Mouse (Mus musculus) embryonic facial prominence, embryonic 15.5 days (tissue): Measurements from ENCODE around the gene Pagr1a. TPM values are rescaled to one million over a fixed set of nuclear protein-coding genes. Genes with fewer than 3 reads are reported as not detected.

Source experiments
- ATAC-seq: fragments of 200-750 bp; cut with Nextera tagmentation; 2 replicates; pipeline ENCODE4 v1.8.0; 2017; ENCODE audit warnings: low read depth, moderate TSS enrichment; ENCODE audit not compliant: insufficient number of reproducible peaks, low FRiP score, low TSS enrichment
- H3K27ac ChIP-seq: fragments of 300-500 bp; sonication (generic); replicated peaks from 2 replicates; pipeline ENCODE4 v1.5.1; 2015; ENCODE audit warnings: mild to moderate bottlenecking, inconsistent platforms
- H3K27me3 ChIP-seq: fragments of 300-500 bp; sonication (generic); 2 replicates; pipeline ENCODE4 v1.6.1; 2015; ENCODE audit warnings: inconsistent platforms
- H3K36me3 ChIP-seq: fragments of 300-500 bp; sonication (generic); 2 replicates; pipeline ENCODE4 v1.6.1; 2015; ENCODE audit warnings: mild to moderate bottlenecking, inconsistent platforms
- H3K4me1 ChIP-seq: fragments of 300-500 bp; sonication (generic); 2 replicates; pipeline ENCODE4 v1.6.1; 2015; ENCODE audit warnings: inconsistent platforms
- H3K4me2 ChIP-seq: fragments of 300-500 bp; sonication (generic); replicated peaks from 2 replicates; pipeline ENCODE4 v1.6.1; 2015; ENCODE audit warnings: mild to moderate bottlenecking, inconsistent platforms
- H3K4me3 ChIP-seq: fragments of 300-500 bp; sonication (generic); replicated peaks from 2 replicates; pipeline ENCODE4 v1.5.1; 2015; ENCODE audit warnings: mild to moderate bottlenecking, inconsistent platforms
- H3K9ac ChIP-seq: fragments of 300-500 bp; sonication (generic); 2 replicates; pipeline ENCODE4 v1.6.1; 2015; ENCODE audit warnings: inconsistent platforms
- H3K9me3 ChIP-seq: fragments of 300-500 bp; sonication (generic); replicated peaks from 2 replicates; pipeline ENCODE4 v1.6.1; 2016; ENCODE audit warnings: inconsistent platforms
- whole genome bisulfite sequencing: fragments of 180-500 bp; shearing (Covaris S2); methylation state at CpG from one replicate; pipeline ENCODE4 v1.1.7; 2015; 5-methylcytosine and 5-hydroxymethylcytosine counted together
- polyA plus RNA-seq: library from polyadenylated mRNA; unstranded; fragments of >200 nt; fragmentation: Nextera tagmentation; extraction: Ambion mirVana; gene quantifications from 2 replicates; pipeline ENCODE4 v1.2.1, GENCODE M21; 2015

The Pagr1a gene
- polyA plus RNA-seq, 1 experiment from 2014 or later: 73.0 TPM

DNA sequence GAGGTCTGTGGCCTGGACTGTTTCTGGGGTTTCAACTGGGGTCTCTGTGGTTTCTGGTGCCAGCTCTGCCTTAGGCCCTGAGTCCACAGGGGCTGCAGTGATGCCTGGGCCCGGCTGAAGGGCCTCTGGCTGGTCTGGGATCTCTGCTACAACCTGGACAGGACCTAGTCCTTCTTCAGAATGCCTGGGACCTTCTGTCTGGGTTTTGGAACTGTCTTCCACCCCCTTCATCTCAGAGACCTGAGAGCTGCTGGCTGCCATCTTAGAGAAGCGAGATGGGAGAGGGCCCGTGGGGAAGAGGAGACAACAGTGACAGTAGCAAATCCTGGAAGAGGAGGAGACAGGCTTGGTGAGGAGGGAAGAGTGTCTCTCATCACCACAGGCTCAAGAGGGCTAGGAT lies 2.9 kb upstream of the Pagr1a start:
- peak overlapping the region; percentile 66 for H3K4me3 ChIP-seq
- peak overlapping the region; percentile 57 for H3K9ac ChIP-seq
- 27% methylated on average over 3 of the region's 3 CpGs for WGBS
- H3K4me2 ChIP-seq: peak overlapping the region; percentile 89
- peaks cover 91% of the 10 kb centered on the region for H3K4me1 ChIP-seq
- peaks cover 32% of the 10 kb centered on the region for H3K36me3 ChIP-seq
- H3K27me3 ChIP-seq: no peaks in the 10 kb centered on the region
- peak overlapping the region; percentile 95 for H3K27ac ChIP-seq
- no peaks in the 10 kb centered on the region for H3K9me3 ChIP-seq
- ATAC-seq: no peak

DNA sequence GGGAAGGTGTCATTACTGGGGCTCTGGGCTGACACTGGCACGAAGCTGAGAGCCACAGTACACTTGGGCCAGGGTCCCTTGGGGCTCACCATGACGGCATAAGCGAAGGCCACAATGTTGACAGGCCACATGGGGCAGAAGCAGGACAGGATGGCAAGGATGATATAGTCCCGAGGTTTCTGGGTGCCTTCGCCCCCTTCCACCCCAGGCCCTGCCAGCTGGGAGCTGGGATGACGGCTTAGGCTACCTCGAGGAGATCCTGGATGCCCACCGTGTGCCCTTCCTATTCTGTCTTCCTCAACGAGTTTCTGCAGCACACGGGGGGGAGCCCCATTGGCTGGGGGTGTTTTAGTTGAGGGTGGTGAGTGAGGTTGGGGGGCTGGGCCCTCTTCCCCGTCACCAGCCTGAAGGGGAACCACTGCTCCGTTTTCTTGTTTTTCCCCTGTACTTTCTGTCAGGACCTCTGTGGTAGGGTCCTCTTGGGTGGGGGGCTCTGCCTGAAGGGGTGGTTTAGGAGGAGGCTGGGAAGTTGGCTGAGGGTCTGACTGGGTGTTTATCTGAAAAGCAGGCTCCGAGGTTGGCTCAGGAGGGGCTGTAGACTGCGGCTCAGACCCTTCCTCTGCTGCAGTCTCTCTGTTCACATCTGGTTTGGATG lies 2.3 kb upstream of the Pagr1a start:
- H3K4me1 ChIP-seq: peaks cover 91% of the 10 kb centered on the region
- ATAC-seq: no peak

GRCm38 (mm10) chr7:127018416-127019305 lies 1.5 kb upstream of the Pagr1a start:
- 70% methylated on average over 15 of the region's 15 CpGs for WGBS
- peaks cover 88% of the 10 kb centered on the region for H3K4me1 ChIP-seq
- H3K27me3 ChIP-seq: no peaks in the 10 kb centered on the region
- H3K36me3 ChIP-seq: peaks cover 42% of the 10 kb centered on the region
- peak overlapping the region; percentile 89 for H3K4me2 ChIP-seq
- H3K4me3 ChIP-seq: peak overlapping the region; percentile 66
- peak overlapping the region; percentile 95 for H3K27ac ChIP-seq
- peak overlapping the region; percentile 57; the same call in 1 of the 2 replicates for H3K9ac ChIP-seq
- no peaks in the 10 kb centered on the region for H3K9me3 ChIP-seq
- no peak for ATAC-seq

More for the DNA sequence above, 2.3 kb upstream of the Pagr1a start:
- Histone ChIP-seq H3K4me3 (peak overlapping the region; percentile 66), H3K36me3 (peaks cover 38% of the 10 kb centered on the region), H3K9ac (peak overlapping the region; percentile 57), H3K9me3 (no peaks in the 10 kb centered on the region), H3K4me2 (peak overlapping the region; percentile 89), H3K27ac (peak overlapping the region; percentile 95), H3K27me3 (no peaks in the 10 kb centered on the region)
- 48% methylated on average over 14 of the region's 14 CpGs for WGBS

DNA sequence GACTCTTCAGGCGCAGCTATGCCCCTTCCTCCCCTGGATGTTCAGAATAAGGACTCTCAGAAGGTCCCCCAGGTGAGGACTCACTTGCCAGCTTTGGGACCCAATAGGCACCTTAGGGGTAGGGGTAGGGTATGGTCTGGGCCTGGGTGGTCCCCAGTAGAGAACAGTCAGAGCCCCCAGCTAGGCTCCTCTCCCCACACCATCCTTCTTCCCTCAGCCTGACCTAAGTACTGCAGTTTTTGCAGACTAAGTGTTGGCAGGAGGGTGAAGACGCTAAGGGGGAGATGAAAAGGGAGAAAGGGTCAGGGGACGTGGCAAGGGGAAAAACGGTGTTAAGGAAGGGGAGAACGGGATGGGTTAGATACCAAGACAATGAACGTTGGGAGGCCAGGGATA lies 796 bp upstream of the Pagr1a start:
- Histone ChIP-seq H3K9ac (peak overlapping the region; percentile 15; the same call in 1 of the 2 replicates), H3K9me3 (no peaks in the 10 kb centered on the region), H3K36me3 (peaks cover 42% of the 10 kb centered on the region), H3K27me3 (no peaks in the 10 kb centered on the region), H3K27ac (peak overlapping the region; percentile 95), H3K4me3 (peak overlapping the region; percentile 66), H3K4me1 (peaks cover 81% of the 10 kb centered on the region), H3K4me2 (peak overlapping the region; percentile 89)
- ATAC-seq: no peak
- WGBS: 48% methylated on average over 6 of the region's 6 CpGs

DNA sequence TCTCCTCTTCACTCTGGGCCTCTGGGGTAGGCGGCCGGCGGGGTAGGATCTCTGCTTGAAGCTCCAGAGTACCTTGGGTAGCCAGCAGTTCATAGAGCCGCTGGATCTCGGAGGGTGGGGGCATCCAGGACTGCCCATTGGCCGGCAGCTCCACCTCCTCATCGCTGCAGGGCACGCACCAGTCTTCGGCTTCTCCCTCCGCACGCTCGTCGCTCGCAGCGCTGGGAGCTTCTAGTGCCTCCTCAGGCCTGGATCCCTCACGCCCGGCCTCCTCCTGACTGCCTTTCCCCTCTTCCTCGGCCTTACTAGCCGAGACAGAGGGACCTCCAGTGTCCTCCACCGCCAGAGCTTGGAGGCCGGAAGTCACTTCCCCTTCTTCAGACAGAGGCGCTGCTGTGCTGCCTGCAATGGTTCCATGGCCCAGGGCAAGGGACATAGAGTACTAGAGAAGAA lies 640 bp downstream of the Pagr1a start:
- H3K27ac ChIP-seq: peak overlapping the region; percentile 95
- ATAC-seq: no peak; the same call in 1 of the 2 replicates
- peaks cover 36% of the 10 kb centered on the region for H3K36me3 ChIP-seq
- under 1% methylated on average over 22 of the region's 22 CpGs for WGBS
- no peaks in the 10 kb centered on the region for H3K27me3 ChIP-seq
- peaks cover 67% of the 10 kb centered on the region for H3K4me1 ChIP-seq
- peak overlapping the region; percentile 67 for H3K9ac ChIP-seq
- H3K4me2 ChIP-seq: peak overlapping the region; percentile 89
- H3K4me3 ChIP-seq: peak overlapping the region; percentile 66
- H3K9me3 ChIP-seq: no peaks in the 10 kb centered on the region

- no peaks in the 10 kb centered on the region for H3K9me3 ChIP-seq
- H3K4me2 ChIP-seq: peak within 1 kb of the TSS; percentile 89
- H3K4me1 ChIP-seq: peaks cover 64% of the 10 kb centered on the region
- H3K36me3 ChIP-seq: peaks cover 37% of the 10 kb centered on the region
- peak within 1 kb of the TSS; percentile 95 for H3K27ac ChIP-seq
- H3K4me3 ChIP-seq: peak within 1 kb of the TSS; percentile 66
- ATAC-seq: no peak
- no peaks in the 10 kb centered on the region for H3K27me3 ChIP-seq
- H3K9ac ChIP-seq: peak within 1 kb of the TSS; percentile 67
Measured at GRCm38 (mm10) chr7:127016481-127016485, 869 bp downstream of the Pagr1a start, which contains the start of gene Pagr1b. Gene Pagr1b (minus strand): TSS chr7:127016484.

- peaks cover 62% of the 10 kb centered on the region for H3K4me1 ChIP-seq
- WGBS: 3% methylated on average over 10 of the region's 10 CpGs
Measured at GRCm38 (mm10) chr7:127016081-127016480, 1.1 kb downstream of the Pagr1a start.

DNA sequence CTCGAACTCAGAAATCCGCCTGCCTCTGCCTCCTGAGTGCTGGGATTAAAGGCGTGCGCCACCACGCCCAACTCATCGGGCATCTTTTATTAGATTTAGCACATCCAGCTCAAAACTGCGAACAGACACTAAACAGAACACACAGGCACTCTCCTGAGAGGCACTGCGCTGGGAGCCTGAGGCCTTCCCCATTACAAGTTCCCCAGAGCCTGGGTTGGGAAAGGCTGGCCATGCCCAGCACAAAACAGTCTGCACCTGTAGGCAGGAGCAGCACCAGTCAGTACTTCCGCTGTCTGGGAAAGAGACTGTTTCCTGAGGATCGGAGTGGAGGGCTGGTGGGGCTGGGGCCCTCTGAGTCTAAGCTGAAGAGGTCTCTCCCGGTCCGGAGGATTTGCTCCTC lies 2.2 kb downstream of the Pagr1a start:
- Histone ChIP-seq H3K27ac (no peak overlapping the region), H3K4me3 (no peak overlapping the region), H3K9ac (no peak overlapping the region), H3K4me2 (no peak overlapping the region), H3K36me3 (peaks cover 40% of the 10 kb centered on the region), H3K4me1 (peaks cover 53% of the 10 kb centered on the region), H3K27me3 (no peaks in the 10 kb centered on the region), H3K9me3 (no peaks in the 10 kb centered on the region)
- ATAC-seq: no peak
- WGBS: 88% methylated on average over 12 of the region's 12 CpGs

More at GRCm38 (mm10) chr7:127016081-127016480, 1.1 kb downstream of the Pagr1a start:
- peak overlapping the region; percentile 66 for H3K4me3 ChIP-seq
- no peak for ATAC-seq
- H3K4me2 ChIP-seq: peak overlapping the region; percentile 89
- H3K9me3 ChIP-seq: no peaks in the 10 kb centered on the region
- peak overlapping the region; percentile 67 for H3K9ac ChIP-seq
- peak overlapping the region; percentile 95 for H3K27ac ChIP-seq
- peaks cover 39% of the 10 kb centered on the region for H3K36me3 ChIP-seq
- H3K27me3 ChIP-seq: no peaks in the 10 kb centered on the region

DNA sequence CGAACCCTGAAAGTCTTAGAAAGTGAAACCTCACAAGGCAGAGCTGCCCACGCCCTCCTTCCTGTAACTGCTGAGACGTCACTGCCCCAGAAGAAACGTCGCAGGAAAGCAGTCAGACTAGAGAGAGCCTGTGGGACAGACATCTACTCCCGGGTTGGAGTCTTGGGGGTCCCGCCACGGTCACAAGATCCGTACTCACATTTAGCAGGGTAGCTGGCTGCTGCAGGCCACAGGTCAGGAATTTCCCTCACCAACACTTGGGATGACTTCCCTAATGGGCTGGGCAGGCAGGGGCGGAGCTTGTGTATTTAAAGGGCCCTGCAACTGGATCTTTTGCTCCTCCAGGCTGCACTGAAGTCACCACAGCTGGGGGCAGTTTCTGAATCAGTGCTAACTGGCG lies 2.8 kb downstream of the Pagr1a start, which contains the start of gene Mvp:
Gene Mvp, minus strand, starts transcription at position 302 of the 400 bp plus-strand sequence.
- ATAC-seq: no peak
- Histone ChIP-seq H3K27ac (0 out of 2 replicates have a peak within 1 kb of the TSS, but pooled peaks have one; percentile 51), H3K36me3 (peaks cover 40% of the 10 kb centered on the region), H3K4me2 (peak within 1 kb of the TSS; percentile 39), H3K9me3 (no peaks in the 10 kb centered on the region), H3K4me3 (peak within 1 kb of the TSS; percentile 34), H3K27me3 (no peaks in the 10 kb centered on the region), H3K4me1 (peaks cover 47% of the 10 kb centered on the region), H3K9ac (peak within 1 kb of the TSS; percentile 31)
- 36% methylated on average over 11 of the region's 11 CpGs for WGBS

- no peak overlapping the region for H3K27ac ChIP-seq
- peaks cover 47% of the 10 kb centered on the region for H3K4me1 ChIP-seq
- H3K4me3 ChIP-seq: no peak overlapping the region
- H3K4me2 ChIP-seq: no peak overlapping the region
- no peaks in the 10 kb centered on the region for H3K27me3 ChIP-seq
- ATAC-seq: no peak
- H3K9me3 ChIP-seq: no peaks in the 10 kb centered on the region
- WGBS: 91% methylated on average over 6 of the region's 6 CpGs
- H3K9ac ChIP-seq: no peak overlapping the region
- H3K36me3 ChIP-seq: peaks cover 40% of the 10 kb centered on the region
Measured at GRCm38 (mm10) chr7:127013385-127013784, 3.8 kb downstream of the Pagr1a start.

- 95% methylated on average over 10 of the region's 10 CpGs for WGBS
- Histone ChIP-seq H3K4me3 (no peak overlapping the region), H3K36me3 (peaks cover 40% of the 10 kb centered on the region), H3K4me2 (no peak overlapping the region), H3K4me1 (peaks cover 44% of the 10 kb centered on the region), H3K9me3 (no peaks in the 10 kb centered on the region), H3K27ac (no peak overlapping the region), H3K27me3 (no peaks in the 10 kb centered on the region), H3K9ac (no peak overlapping the region)
- ATAC-seq: no peak
Measured at GRCm38 (mm10) chr7:127012845-127013244, 4.3 kb downstream of the Pagr1a start.
